Mouse (Mus musculus) embryonic fibroblast, embryonic 13.5 days (primary cell): ENCODE data around the gene Prpf6.

Experiments
- CTCF ChIP-seq: IDR thresholded peaks from 2 replicates; pipeline ENCODE4 v1.5.1; 2011; ENCODE audit warnings: mild to moderate bottlenecking, control low read depth, low read length, moderate library complexity, borderline replicate concordance; ENCODE audit not compliant: insufficient read depth
- POLR2A ChIP-seq: IDR thresholded peaks from 2 replicates; pipeline ENCODE4 v1.6.1; 2011; ENCODE audit warnings: low read depth, mild to moderate bottlenecking, control low read depth, low read length, moderate library complexity

DNA sequence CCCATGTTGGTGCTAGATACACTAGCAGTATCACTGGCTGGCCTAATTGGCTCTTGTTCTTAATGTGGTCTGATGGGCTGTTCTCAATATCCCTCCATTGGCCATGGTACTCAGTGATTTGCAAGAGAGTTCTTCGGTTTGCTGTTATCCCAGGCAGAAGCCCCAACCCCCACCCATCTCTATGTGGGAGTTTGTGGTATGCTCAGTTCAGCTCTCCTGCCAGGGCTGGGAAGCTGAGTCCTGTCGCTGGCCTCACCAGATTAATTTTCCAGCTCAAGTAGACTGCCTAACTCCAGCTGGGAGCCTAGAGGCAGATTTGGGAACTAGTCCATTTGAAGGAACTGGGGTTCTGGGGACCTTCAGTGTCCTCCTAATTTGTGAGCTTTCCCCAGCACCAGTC is 65.8 kb downstream of the Prpf6 start:
- no peak for TF ChIP-seq CTCF
- no peak for TF ChIP-seq POLR2A
